Mouse (Mus musculus) ES-E14 (cell line): ENCODE data around the gene Endog.

ENCODE experiments used
- CHD2 ChIP-seq: IDR thresholded peaks from 2 replicates; pipeline ENCODE4 v1.6.1; 2014; ENCODE audit warnings: mild to moderate bottlenecking, low read depth, low read length, inconsistent platforms
- HCFC1 ChIP-seq: IDR thresholded peaks from 2 replicates; pipeline ENCODE4 v1.6.1; 2012; ENCODE audit warnings: low read length, inconsistent platforms, borderline replicate concordance; ENCODE audit not compliant: insufficient read depth
- ZC3H11A ChIP-seq: IDR thresholded peaks from 2 replicates; pipeline ENCODE4 v1.6.1; 2012; ENCODE audit warnings: low read depth, mild to moderate bottlenecking, inconsistent platforms, low read length, borderline replicate concordance
- ZNF384 ChIP-seq: IDR thresholded peaks from 2 replicates; pipeline ENCODE4 v1.6.1; 2012; ENCODE audit warnings: low read depth, low read length, inconsistent platforms

DNA sequence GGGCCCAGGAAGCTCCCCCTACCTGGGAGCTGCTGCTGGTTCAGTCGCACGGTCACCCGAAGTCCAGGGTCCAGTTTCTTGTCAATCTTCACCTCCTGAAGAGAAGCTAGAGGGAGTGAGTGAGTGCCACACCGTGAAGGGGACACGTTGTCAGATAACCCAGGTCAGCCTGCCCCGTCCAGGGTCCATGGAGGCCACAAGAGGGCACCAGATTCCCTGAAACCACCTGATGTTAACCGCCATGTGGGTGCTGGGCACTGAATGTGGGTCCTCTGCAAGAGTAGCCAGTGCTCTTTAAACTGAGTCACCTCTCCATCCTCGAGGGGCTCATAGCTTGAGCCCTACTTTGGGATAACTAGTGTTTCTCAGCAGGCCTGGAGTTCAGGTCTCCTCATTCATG lies 4.6 kb downstream of the Endog start:
- TF ChIP-seq CHD2: no peak
- TF ChIP-seq ZNF384: no peak
- TF ChIP-seq ZC3H11A: no peak
- no peak for TF ChIP-seq HCFC1
